In the genomic region with DNA sequence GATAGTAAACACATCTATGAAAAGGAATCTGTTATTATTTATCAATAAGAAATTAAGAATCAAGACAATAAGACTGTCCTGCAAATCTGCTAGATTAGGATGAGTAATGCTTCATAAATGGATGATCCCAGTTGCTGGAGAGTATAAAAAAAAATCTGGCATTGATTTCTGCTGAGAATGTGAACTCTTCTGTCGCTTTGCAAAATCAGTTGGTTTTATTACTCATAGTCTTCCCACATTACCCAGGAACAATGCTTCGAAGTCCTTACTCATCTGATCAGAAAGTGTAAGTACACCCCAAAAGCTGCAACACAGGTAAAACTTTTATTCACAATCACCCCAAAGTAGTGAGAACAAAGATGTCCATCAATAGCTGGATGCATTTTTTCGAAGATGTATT, we compare ENCODE assay signal across 16 mouse cellular contexts.
DNase-seq lines count a peak whose midpoint lies in the region.
"Had no signal": no experiment of that assay in that cellular context is flagged by ENCODE, and none has a peak within 500 bp of the region (broad histone marks: within the 10 kb centered on the region; RNA-seq: fewer than 3 reads in every experiment).

No protein-coding gene starts in this region.

- peak; percentile 54 for DNase-seq in 3T3-L1 (ENCODE audit: low read depth, low spot score)
- peak; percentile 83 for DNase-seq in Muller cell, postnatal 12 days (ENCODE audit: inconsistent ontology term)
- no peak for DNase-seq in heart, adult 18-20 months
- no peak for DNase-seq in right cerebral cortex, postnatal 14 days
- DNase-seq: adrenal gland, adult 2 months; adrenal gland, adult 8-10 months; adrenal gland, postnatal 10 days; adrenal gland, postnatal 14 days; adrenal gland, postnatal 25 days; adrenal gland, postnatal 36 days; B cell, adult 2 months; cerebellum, adult 11 months; cerebellum, adult 11-12 months; cerebellum, adult 18-20 months; cerebellum, adult 2 months; cerebellum, adult 8-10 months had no signal

Comparison
In these comparisons a context has a peak if more than half of its experiments do, and no peak if none do; other contexts are left out.
1. DNase-seq: peak in 3T3-L1 (single experiment) and Muller cell, postnatal 12 days (single experiment); none in heart, adult 18-20 months (0 of 2) and right cerebral cortex, postnatal 14 days (single experiment).